Mouse (Mus musculus) lung, postnatal 10 days (tissue): ENCODE results near the gene Aqr.
"Not testable (repeated sequence)": the region's sequence is repeated elsewhere in the genome, so short reads cannot be mapped to it uniquely, and the experiment has no call there.

Experiments used
- DNase-seq: peaks from one replicate; pipeline ENCODE4 v3.0.0; 2021

The Aqr gene

DNA sequence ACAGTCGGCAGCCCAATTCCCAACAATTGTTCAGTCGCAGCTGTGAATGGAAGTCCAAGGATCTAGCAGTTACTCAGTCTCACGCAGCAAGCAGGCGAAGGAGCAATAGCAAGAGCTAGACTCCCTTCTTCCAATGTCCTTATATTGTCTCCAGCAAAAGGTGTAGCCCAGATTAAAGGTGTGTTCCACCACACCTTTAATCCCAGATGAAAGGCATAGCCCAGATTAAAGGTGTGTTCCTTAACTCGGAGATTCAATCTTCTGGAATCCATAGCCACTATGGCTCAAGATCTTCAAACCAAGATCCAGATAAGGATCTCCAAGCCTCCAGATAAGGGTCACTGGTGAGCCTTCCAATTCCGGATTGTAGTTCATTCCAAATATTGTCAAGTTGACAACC is at the start of gene Aqr:
Aqr (minus strand) TSS at position 101 of the 400 bp plus-strand sequence.
- DNase-seq, result not testable (repeated sequence)

DNA sequence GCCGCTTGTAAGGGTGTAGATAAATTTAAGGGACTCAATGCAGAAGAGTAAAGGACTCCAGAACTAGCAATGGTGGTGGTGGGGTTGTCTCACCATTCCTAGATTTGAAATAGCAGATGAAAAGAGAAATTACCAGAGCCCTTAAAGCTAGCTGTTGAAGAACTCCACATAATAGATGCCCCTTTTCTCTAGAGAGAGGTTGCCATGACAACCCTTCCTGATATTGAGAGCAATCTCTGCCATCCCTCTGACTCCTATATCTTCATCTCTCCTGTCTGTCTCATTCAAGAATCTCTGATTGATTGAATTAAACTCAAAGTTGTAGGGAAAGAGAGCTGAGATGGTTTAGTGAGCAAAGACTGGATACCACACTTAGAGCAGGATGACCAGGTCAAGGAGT is 49.7 kb upstream of the Aqr start:
- no peak for DNase-seq

DNA sequence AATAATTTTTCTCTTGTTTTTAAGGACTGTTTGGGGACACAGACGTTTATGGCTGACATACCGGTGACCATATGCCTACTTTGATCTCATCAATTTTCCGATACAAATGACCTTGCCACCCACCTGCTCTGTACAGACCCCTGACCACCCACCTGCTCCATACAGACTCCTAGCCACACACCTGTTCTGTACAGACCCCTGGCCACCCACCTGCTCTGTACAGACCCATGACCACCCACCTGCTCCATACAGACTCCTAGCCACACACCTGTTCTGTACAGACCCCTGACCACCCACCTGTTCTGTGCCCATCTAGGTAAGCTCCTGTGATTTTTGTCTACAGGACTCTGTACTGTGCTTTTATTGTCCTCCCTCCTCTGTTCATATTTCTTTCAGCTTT is 48.8 kb upstream of the Aqr start:
- no peak for DNase-seq

DNA sequence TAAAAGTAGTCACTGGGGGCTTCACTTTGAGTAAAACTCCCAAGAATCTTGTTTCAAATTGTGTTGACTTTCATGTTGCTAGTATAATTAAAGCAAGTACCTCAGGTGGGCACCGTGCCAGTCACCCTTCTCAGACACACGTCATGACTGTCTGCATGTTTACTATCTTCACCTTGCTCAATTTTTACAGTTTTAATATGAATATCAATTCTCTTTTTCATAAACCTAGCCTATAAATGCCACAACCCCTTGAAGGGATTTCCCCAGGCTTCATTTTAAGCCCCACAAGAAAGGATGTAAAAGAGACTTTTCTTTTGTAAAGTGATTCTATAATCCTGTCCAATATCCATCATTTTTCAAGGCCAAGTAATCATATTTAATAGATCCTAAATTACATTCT is 44.4 kb upstream of the Aqr start:
- no peak for DNase-seq

DNA sequence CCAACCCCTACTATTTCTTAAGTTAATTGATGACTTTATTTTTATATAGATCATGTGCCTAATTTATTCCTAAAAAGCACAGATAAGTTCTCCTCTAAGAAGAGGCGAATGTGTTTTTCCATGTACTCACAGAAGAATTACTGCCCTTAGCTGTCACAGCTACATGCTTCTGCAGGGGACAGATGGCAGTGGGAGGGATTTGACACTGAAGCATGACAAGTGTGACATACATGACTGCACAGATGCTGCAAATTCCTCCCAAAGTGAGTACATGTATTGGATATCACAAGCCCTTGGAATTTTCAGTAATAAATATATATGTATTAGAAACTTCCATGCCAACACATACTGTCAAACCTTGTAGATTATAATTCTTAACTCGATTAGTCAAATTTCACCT is 41.8 kb upstream of the Aqr start:
- no peak for DNase-seq

DNA sequence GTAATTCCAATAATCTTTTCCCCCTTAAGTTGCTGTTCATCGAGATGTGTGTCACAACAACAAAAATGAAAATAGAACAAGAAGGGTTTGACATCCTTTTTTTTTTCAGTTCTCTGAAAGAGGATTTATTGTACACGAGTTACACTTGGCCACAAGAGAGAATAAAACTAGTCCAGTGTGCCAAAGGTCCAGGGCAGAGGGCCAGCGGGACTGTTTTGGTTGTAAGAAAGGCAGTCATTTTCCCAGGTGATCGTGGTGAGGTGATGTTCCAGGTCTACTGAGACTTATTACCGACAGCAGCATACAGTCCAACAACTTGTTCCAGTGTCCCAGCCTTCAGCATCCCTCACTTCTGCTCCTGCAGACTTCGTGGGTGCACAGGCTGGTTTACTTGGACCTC is 18.2 kb upstream of the Aqr start:
- no peak for DNase-seq

DNA sequence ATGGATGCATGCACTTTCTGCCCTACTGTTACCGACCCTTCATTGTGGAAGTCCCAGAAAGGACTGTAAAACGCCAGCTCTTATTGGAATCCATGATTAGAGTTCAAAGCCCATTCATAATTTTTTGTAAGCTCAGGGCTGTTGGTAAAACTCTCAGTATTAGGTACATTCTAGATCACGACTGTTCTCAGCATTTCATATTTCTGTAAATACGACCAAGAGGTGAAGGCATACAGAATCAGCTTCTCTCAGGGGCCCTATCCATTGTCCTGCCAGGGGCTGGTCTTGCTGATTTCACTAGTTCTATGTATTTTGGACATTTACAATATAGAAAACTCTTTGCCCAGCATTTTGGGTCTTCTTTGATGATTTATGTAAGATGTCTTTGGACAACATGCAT is 14.8 kb upstream of the Aqr start:
- DNase-seq, result no peak

DNA sequence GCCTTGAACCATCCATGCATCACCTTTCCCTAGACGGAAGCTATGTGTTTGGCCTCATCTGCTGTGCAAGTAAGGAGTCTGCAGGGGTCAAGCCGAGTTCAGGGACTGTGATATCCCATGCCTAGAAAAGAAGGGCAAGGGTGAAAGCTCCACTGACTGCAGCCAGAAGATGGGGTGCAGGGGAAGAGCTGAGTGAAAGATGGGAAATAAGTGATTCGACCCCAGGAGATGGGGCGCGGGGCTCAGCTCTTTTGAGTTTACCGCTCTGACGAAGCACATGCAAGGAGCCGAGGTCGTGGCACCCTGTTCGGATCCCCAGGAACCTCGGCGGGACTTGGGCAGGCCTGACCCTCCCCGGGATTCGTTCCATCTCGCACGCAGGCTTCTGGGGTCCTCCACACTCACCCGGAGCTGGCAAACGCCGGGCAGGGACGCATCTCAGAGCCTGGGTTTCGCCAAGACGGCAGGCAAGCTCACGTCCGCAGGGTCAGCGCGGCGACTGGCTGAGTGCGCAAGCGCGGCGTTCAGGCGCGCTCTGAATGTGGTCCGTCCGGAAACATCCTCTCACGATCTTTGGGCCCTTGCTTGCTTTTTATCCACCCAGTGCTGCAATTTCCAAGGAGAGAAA is 14.2 kb upstream of the Aqr start, which contains the start of gene Zfp770:
Zfp770 (minus strand) TSS at position 538 of the 628 bp plus-strand sequence.
- DNase-seq, result peak; percentile 82

DNA sequence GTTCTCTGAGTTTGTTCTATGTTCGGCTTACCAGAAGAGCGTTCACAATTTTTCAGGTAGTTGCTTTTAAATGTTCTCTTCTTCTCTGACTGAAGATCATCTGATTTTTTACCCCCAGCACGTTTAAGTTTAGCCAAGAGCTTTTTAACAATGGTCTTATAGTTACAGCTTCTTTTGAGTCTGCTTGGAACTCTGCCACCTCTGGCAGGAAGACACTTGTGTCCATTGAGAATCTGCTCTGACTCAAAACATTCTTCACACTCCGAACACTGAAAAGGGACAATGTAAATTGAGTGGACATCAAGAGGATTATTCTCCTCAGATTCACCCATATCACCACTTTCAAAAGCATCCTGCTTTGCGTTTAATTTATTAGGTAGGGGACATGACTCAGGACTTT is 9.6 kb upstream of the Aqr start:
- no peak for DNase-seq

DNA sequence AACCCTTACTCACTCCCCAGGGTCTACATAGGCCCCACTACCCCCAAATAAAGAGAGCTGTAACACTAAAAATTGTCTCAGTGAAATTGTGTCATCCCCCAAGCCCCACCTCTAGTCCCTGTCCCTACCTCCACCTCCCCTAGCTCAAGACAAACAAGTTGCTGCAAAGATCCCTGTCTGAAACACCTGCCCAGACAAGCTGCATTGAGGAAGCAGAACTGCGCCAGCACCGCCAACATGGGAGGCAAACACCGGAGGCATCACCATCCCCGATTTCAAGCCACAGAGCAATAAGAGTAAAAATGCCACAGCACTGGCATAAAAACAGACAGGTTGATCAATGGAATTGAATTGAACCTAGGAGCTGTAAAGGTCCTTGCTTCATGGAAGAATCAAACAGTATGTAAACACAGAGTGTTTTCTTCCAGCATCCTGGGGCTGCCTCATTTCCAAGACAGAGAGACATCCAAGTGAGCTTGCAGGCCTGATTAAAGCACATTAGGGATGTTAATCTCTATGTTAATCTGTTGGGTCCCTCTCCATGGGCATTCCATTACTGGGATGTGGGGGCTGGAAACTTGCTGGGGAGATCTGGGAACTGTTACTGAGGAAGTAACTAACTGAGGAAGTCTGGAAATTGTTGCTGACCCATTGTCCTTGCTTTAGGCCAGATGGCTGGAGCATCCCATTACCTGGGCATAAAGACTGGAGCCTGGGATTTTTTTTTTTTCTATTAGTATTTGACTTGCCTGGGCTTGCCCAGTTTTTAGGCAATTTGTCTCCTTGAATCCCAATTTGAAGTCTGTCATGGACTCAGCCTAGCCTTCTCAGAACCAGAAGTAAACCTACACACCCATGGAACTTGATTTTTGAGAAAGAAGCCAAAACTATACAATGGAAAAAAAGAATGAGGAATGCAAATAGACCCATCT is 8.8 kb downstream of the Aqr start:
- DNase-seq, result no peak

DNA sequence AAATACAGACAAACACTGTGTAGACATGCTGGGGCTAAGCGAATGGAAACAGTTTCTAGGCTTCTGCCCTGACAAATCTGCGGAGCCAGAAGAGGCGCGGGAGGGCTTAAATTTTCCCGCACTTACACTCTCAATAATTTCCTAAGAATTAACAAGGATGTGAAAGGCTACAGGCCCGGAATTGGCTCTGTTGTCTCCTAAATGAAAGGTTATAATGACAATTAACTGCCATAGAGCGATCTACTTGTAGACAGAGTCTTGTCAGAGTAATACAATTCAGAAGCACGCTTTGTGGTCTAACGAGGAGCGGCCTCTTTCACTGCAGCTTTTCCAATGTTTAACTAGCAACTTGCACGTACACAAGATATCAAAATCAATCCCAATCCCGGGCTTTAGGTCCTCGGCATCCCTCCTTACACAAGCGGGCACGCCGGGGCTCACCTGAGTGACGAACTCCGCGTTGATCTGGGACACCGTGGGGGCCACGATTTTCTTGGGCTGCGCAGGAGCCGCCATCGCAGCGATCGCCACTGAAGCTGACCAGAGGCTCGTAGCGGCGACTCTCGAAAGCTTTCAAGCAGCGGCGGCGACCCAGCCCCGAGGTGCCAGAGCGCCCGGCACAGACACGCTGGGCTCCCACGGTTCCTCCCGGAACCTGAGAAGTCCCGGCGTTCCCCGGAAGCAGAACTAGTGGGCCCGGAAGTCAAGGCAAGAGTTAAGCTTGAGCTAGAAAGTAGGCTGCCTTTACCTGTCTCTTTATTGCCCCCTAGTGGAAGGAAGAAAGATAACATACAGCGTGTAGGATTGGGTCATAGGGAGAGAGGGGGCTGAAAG is 12.0 kb downstream of the Aqr start:
- peak; percentile 87 for DNase-seq

DNA sequence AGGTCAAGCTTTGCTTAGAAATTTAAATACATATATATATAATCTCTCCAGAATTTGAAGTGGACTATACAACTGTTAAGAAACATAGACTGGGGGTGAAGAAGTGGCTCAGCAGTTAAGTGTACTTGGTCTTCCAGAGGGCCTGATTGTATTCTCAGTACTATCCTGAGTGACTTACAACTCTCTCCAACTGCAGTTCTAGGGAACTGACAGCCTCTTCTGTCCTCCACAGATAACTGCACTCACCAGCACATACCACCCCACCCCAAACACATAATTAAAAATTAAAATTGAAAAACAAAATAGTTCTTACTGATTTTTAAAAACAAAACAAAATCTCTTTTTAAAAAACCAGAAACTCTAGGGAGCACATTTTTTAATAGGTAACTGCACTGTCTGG is 13.6 kb downstream of the Aqr start:
- DNase-seq, result no peak

DNA sequence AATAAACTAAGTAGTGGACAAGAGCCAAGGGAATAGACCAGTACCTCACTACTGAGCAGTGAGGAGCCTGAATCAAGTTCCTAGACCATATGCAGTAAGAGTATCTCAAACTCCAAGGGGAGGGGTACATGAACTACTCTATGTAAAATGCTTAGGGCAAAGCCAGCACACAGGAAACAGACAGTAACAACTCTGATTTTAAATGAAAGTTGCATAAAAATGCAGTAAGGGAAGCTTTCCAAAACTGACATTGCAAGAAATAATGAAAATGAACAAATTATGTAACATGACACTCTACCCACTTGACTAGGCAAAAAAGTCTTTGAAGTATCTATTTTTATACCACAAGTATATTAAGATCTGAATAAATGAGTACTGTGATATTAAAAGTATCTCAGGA is 19.0 kb downstream of the Aqr start:
- DNase-seq, result no peak

DNA sequence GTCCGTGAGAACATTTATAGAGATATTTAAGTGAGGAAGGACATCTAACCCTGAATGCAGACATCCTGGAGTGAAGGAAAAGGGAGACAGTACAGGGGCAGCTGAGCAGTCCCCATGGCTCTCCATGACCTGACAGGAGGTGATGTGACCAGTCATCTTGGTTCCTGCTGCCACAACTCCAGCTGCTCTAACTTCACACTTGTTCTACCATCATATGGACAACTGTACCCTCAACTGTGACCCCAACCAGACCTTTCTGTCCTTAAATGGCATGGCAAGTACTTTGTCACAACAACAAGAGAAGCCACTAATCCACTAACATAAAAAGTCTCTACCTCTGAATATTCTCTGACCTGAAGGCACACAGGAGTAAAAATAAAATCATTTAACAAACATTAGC is 24.8 kb downstream of the Aqr start:
- no peak for DNase-seq

DNA sequence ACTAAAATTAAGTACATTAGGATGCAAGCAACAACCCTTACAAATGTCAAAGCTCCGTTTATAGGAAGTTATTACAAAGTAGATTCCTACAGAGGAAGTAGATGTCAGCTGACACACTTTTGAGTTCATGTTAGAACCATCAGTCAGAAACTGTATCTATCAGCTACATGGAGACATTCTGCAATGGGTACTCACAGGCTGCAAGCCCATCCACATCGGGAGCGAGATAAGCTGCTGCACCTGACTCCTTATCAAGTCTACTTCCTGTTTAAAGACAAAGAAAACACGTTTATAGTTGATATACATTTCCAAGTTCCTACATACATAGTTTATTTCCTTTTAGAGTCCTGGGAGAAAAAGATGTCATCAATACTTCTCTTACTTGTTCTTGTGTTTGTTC is 29.5 kb downstream of the Aqr start:
- DNase-seq, result no peak

DNA sequence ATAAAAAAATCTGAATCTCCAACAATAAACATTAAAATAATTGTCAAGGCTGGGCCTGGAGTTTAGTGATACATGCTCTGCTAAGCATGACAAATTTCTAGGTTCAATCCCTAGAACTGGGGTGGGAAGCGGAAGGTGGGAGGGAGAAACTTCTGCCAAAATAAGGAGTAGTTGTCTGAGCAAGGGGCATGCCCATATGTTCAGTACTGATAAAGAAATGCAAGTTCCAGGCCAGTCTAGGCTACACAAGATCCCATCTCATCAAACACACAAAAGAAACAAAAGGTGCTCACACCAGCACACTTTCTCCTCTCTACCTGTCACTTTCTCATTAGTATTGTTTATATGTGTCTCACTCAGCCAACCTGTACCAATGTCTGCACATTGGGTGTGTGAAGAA is 30.2 kb downstream of the Aqr start:
- DNase-seq, result no peak

DNA sequence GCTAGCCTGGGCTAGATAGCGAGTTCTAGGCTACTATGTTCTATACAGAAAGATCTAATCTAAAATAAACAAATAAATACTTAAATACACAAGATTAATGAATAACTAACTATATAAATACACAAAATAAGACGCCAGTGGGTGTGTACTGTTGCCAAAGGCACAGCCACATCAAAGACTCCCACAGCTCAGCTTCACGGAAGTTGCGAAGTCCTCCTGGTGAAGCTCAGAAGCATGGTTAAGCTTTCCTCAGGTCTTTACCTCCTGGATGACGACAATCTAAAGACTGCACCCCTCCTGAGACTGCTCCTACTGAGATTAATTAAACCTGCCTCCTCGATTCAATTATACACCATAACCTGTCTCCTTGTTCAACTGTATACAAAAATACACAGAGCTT is 33.6 kb downstream of the Aqr start:
- no peak for DNase-seq

DNA sequence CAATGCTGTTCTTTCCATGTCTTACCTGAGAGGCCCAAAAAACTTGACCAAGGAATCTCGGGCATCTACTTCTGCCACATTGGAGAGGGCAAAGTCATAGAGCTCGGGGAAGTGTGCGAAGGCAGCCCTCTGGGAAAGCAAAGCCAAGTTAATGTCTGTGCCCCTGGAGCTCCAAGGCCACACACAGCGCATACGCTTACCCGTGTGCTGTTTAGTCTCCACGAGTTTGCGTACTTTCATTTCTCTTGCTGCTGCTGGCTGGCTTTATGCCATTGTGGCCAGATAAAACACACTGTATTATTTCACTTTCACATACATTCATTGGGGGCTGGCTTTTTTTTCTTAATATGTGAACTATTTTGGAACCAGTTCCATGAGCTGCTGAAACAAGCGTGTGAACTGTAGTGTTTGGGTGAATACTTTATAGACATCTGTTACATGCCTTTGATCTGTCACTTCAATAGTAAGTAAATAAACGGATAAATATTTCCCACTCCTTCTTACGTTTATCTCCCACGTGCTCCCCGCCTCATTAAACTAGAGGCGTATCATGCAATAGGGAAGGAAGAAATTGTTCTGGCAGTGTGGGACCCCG is 39.9 kb downstream of the Aqr start:
- no peak for DNase-seq

DNA sequence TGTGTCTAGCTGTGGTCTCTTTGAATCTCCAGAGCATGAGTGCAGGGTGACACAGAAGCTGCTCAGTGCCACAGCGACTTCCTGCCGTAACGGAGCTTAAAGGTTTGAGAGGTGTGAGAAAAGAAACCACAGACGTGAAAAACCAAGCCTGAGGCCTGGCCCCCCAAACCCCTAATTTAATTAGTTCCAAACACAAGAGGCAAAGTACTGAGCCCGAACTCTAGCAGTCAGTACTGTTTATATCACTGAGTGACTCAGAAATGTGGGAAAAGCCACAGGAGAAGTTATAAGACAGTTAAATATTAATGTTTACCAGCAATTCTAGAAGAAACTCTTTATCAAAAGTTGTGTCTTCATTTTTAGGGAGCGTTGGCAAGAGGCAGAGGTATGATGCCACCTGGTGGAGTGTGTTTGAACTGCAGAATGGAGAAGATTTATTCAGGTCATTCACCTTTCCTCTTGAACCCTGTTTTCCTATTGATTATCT is 41.5 kb downstream of the Aqr start:
- DNase-seq, result peak; percentile 50

DNA sequence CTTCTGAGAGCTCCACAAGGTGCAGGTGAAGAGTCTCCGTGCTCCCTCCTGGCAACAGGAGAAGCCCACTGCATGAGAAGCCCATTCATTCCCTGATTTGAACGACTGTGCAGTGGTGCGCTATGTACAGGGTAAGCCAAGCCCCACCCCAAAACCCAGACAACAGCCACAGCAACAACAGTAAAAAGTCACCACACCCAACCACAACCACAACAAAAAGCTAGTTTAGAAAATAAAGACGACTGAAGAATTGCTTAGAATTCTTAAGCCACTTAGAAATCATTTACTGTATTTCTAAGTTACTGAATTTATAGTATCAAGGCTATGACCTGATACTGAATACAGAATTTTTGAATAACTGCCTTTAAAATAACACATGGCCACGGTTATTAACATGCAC is 41.9 kb downstream of the Aqr start:
- DNase-seq, result no peak

DNA sequence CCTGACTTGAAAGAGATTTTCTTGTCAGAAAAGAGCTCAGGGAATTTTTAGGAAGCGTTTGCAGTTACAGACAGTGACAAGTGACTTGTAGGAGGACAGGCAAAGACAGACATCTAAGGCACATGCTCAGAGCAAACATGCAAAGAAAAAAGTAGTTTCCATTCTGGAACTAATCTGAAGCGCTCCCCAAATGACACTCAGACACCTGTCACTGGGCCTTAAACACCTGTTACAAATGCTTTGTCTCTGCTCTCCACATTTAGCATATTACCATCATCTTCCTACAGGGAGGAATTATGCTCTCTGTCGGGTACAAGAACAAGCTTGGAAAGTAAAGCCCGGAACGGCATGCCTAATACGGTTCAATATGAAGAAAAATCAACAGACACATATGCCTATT is 43.0 kb downstream of the Aqr start:
- DNase-seq, result no peak

DNA sequence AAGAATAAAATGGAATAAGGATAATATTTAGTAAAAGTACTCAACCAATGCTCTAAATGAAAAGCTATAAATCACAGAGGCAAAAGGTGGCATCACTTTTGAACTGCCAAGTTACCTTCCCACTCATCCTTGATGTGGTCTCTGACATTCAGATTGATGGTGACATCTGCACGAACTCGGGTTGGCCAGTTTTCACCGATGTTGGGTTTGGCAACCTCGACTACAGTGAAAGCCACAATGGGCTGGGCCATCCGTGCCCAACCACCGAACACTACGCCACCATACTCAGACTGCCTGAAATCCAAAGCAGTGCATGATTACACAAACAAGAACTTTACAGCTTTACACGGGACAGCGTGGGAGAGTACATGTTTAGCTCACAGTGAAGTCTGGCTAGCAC is 50.1 kb downstream of the Aqr start:
- no peak for DNase-seq

DNA sequence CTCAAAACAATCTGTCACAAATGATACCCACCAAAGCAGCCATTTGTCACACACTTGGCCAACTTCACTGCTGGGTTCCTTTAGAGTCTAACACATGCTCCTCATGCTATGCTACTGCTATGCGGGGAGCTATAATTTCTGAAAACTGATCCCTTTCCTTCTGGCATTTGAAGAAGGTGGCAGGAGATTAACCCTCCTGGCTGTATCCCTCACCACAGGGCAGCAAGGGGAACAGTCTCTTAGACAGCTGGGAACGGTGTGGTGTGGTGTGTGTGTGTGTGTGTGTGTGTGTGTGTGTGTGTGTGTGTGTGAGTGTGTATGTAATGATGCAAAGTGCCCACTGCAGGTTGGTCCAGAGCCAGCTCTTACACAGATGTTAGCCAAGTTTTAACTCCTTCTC is 51.0 kb downstream of the Aqr start:
- DNase-seq, result no peak
